Mouse (Mus musculus) inflammation-experienced regulatory T-cells, adult 6 months (primary cell): ENCODE data around the gene Cdk5. TPM values are rescaled to one million over a fixed set of nuclear protein-coding genes. Genes with fewer than 3 reads are reported as not detected.

Source experiments
- ATAC-seq: one replicate; pipeline ENCODE4 v1.8.0; 2017
- polyA plus RNA-seq, 3 experiments: library from polyadenylated mRNA; unstranded; fragments of 100-300 nt; shearing (Covaris generic); gene quantifications; one replicate each; pipeline ENCODE4 v1.2.1; 2017

Cdk5 gene
- polyA plus RNA-seq, 3 experiments from 2014 or later, result 47.6 to 66.2 (median 62.8) TPM

DNA sequence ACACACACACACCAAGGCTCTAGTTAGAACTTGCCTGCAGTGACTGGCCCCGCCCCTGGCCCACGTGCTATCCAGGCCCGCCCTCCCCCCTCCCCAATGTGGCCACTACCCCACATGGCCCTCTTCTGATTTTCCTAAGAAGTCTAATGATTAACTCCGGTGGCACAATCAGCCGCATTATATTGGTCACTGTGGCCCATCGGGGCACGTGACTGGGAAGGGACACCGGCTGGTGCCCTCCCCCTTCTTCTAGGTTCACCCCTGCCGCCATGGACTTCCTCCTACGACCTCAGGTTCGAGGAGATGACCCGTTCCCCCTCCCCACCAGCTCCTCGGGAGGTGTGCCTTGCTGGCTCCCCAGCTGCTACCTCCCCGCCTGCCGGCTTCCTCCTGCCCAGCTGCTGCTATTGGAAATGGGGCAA, 4.7 kb upstream of the Cdk5 start:
- no peak for ATAC-seq

DNA sequence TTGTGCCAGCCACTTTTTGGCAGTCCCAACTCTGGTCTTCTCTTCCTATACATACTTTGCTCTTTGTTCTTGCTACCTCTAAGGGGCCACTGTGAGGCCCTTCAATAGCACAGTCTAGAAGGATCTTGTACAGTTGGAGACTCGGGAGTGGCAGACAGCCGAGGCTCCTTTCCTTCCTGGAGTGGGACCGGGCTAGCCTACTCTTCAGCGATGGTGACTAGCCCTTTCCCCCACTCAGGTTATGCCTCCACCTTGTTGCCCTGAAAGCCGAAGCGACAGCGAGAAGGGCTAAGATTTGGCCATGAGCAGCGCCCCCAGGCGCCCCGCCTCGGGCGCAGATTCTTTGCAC, 3.9 kb upstream of the Cdk5 start:
- ATAC-seq, result no peak

GRCm38 (mm10) chr5:24426556-24427284, 3.4 kb upstream of the Cdk5 start:
- no peak for ATAC-seq

DNA sequence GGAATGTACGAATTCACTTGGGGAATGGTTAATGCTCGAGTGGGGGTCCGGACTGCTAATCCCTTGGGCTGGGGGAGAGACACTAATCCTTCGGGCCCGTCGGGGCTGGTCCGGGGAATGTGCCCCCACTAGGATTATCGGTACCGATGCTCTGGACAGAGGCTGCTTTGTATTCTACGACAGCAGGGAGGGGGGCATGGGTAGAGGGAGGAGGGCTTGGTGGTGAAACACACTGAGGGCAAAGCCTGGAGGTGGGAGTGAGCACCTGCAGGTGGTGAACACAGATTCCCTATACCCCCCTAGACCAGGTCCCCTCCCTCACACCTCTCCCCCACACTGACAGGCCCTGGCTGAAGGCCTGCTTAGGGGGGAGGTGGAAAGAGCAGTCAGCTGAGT, 2.7 kb upstream of the Cdk5 start:
- ATAC-seq, result no peak

GRCm38 (mm10) chr5:24425421-24426036, 2.2 kb upstream of the Cdk5 start:
- ATAC-seq, result peak; percentile 13

DNA sequence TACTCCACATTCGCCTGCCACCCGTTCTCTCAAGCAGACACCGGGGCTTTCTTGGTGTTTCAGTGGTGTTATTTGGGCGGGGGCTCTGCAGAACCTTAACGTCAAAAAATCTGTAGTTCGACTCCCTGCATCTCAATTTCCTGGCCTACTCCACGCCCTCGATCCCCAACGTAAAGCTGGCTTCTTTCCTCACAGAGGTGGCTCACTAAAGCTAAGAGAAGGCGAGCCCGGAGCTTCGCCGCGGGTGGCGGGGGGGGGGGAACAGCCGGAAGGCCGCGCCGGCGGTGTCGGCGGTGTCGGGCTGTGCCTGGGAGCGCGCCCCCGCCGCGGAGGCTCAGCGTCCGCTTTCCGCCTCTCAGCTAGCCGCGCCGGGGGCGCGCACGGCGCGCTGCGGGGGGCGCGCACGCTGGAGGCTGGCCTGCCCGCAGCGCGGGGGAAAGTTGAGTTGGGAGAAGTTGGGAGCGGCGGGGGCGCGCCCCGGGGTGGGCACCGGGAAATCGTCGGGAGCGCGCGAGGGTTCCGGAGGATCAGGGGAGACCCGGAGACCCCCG, 1.6 kb upstream of the Cdk5 start:
- ATAC-seq, result peak; percentile 41

DNA sequence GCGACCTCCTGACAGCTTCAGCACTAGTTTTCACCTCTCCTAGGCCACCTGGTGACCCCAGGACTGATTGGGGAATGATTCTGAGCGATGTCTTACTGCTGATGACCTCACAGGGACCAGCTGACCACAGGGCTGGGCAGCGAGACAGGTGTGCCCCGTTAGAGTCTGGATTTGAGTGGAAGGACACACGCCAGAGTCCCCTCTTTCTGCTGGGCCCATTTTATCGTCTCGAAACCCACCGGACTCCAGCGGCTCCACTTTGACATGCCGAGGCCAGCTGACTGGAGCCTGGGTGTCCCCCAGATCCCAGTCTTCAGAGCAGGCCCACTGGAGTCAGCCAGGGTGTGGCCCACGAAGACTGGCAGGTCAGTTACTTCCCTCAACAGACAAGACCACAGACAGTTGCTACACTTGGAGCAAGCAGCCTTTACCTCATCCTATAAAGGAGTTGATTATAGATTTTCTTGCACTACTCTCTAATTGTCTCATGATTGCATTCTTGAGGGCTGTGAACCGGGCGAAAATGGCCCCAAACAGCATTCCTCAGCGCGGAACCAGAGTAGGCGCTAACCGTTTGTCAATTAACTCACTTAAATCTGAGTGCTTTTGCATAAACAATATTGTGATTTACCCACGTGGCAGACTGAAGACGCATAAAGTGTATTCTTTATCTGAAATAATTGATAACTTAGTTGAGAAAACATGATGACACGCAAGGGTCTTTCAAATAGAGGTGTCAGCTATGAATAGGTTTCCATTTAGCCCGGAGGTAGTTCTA, 863 bp upstream of the Cdk5 start:
- no peak for ATAC-seq

GRCm38 (mm10) chr5:24420381-24420780, 2.9 kb downstream of the Cdk5 start:
- ATAC-seq, result no peak

GRCm38 (mm10) chr5:24417587-24417986, 5.7 kb downstream of the Cdk5 start:
- no peak for ATAC-seq

GRCm38 (mm10) chr5:24416222-24416736, 7.1 kb downstream of the Cdk5 start:
- ATAC-seq, result peak; percentile 89

GRCm38 (mm10) chr5:24413938-24414337, 9.4 kb downstream of the Cdk5 start:
- ATAC-seq, result no peak

DNA sequence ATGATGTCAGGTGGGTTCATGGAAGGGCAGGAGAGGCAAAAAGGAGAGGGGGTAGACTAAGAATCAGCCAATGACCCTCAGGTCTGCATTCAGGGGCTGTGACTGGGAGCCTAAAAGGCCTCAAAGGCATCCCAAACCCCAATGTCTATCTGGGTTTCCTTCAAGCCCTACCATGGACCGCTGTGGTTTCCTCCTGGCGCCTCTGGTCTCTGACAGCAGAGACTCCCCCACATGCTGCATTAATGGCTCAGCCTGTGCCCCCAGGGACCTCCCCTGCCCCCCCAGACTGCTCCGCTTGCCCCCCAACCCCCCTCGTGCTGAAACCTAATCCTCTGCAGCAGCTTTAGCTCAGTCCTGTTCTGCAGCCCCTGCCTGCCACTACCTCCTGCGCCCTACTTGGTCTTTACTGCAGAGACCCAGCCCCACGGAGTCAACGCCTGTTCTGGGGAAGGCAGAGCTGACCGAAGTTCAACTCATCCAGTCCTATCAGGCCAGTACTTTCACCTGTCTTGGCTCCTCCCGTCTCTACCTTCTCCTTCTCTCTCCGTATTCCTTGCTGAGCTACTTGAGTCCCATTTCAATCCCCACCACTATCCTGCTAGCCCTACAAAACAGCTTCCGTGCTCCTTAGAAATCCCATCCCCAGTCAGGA, 10.2 kb downstream of the Cdk5 start, which contains the start of gene Asic3:
Gene Asic3 (plus strand): TSS at position 351 of the 652 bp plus-strand sequence.
- no peak for ATAC-seq

DNA sequence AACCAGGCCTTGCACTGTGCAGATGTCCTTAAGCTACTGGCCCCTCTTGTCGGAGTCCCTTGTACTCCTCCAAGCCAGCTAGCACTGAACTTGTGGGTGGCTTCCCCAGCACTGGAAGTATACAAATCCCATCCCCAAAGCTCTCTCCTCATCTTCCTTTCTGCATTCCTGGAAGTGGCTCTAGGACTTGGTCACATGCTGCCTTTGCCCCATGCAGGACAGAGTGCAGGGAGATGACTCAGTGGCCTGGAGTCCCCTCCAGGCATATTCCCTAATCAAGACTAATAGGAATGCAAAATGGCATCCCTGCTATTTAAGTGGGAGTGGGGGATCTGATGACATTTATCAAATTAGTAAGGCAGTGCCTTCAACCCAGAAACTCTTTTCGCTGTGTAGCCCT, 11.3 kb downstream of the Cdk5 start:
- ATAC-seq, result no peak

DNA sequence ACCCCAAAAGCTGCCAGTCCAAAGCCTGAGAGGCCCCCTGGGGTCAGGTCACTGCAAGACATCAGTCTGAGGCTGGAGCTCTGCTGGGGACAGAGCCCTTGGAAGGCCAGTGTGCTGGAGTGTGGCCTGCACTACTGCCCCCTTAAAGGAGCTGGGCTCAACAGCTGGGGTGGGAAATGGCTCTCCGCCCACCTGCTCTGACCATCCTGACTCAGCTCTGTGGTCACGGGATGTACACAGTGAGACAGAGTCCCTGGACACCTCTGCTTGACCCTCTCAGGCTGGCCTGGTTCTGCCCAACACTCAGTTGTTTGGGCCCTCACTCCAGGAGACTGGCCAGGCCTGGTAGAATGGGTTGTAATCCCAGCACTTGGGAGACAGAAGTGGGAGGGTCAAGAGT, 13.9 kb downstream of the Cdk5 start:
- ATAC-seq, result no peak

DNA sequence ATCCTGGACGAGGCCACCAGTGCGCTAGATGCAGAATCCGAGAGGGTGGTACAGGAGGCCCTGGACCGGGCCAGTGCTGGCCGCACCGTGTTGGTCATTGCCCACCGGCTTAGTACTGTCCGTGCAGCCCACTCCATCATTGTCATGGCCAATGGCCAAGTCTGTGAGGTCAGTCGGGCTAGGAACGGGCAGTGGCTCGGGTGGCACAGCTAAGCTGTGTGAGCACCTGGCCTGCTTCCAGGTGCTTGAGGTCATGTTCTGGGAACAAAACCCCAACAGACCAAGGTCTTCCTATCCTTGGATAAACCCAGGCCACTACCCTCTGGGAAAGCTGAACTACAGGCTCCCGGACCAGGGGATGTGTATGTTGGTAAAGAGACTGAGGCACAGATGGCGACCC, 14.7 kb downstream of the Cdk5 start:
- no peak for ATAC-seq

GRCm38 (mm10) chr5:24405389-24405876, 17.9 kb downstream of the Cdk5 start:
- no peak for ATAC-seq

DNA sequence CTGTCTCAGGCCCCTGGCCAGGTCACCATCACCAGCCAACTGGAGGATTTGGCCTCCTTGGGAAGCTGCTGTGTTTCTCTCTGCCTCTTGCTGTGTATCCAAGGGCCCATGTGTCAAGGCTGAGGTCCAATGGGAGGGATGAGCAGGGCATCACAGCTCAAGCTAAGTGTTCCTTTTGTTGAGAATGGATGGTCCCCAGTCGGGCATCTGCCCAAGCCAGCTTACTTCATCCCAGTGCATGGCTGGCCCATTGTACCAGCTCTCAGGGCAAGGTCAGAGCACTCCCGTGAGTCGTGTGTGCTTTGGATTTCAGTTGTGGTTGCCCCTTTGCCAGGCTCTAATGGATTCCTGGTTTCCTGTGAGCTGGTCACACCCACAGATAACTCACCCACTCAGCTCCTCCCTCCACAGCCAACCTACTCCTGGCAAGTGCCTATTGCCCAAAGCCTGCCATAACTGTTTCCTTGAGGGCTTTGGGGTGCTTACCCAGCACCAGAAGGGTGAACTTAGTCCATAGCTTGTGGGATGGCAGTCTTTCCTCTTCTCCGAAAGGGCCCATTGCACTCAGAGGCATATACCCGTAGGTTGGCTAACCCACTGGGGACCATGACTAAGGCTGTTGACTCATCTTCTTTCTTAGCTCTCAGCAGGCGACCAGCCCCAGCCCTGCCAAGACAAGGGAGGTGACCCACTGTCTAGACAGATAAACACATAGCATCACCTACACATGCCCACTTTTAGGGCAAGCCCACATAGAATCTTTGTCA, 18.6 kb downstream of the Cdk5 start:
- no peak for ATAC-seq

- ATAC-seq, result no peak
These were observed 21.4 kb downstream of the Cdk5 start for GRCm38 (mm10) chr5:24401969-24402368.

DNA sequence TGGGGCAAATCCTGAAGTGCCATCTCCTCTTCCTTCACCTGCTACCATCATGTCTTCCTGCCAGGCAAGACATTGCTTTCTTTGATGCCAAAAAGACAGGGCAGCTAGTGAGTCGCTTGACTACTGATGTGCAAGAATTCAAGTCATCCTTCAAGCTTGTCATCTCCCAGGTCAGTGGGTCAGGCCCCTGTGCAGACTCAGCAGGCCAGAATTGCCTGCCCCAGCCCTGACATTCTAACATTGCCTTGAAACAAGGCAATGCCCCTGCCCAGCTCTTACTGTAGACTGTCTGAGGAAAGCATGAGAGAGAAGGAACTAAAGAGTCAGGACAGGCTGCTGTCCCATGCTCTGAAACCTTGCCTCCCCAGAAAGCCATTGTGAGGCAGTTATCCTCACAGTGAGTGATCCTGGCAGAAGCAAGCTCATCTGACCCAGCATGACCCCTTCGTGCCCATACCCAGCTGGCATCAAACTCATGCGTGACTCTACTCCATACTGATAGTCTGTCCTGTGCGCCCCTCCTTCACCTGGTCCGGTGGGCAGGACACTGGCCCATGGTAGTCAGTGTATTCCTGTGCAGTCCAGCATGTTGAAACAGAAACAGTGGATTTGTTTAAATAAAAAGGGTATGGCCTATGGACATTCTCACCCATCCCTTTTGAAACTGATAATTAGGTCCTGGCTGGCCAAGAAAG, 22.3 kb downstream of the Cdk5 start:
- ATAC-seq, result no peak

GRCm38 (mm10) chr5:24400362-24400761, 23.0 kb downstream of the Cdk5 start:
- no peak for ATAC-seq

- ATAC-seq, result no peak
These were observed 23.6 kb downstream of the Cdk5 start for GRCm38 (mm10) chr5:24399686-24400085.
